Mouse (Mus musculus) spleen, adult 12 weeks (tissue): ENCODE results near the gene Gm10945.

Source experiments
- DNase-seq: peaks from one replicate; pipeline ENCODE4 v3.0.0; 2022; ENCODE audit warnings: low spot score

Gm10945 gene

DNA sequence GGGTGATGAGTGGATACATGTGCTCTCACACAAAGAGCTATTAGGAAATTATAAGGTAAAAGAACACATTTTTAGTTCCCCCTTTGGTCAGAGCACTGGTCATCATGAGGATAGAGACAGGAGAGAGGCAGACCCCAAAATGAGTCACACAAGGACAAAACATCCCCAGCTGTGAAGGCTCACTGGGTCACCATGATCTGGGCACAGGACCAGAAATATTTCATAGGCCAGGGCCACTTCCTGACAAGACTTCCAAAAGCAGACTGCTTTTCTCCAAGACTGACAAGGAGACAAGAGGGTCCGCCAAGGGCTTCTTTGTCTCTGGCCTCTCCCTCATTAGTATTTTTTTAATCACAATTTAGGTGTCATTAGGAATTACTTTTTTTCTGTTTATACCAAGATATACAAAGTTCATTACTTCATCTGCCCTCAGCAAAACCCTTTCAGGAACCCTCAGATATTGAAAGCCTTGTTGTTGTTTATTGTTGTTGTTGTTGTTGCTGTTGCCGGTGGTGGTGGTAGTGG, at the start of gene Gm10945:
Gene Gm10945, minus strand, starts transcription at position 475 of the 525 bp plus-strand sequence.
- DNase-seq = no peak

DNA sequence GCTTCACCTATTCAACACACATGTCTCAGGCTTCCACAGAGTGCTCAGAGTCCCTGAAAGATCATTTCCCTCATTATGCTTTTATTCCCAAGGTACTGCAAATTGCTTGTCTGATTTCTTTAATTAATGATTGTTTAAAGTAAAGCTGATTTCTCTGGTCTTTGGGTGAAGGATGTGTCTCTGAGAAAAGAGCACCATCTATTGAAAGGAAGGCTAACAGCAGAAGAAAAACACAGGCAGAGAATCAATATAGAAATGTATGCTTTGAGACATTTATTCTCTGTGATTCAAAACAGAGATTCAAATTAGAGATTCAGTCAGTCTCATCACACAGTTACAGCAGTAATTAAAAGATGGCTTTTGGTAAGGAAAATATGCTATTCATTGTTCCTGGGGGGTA, 28.7 kb upstream of the Gm10945 start:
- no peak for DNase-seq

- no peak for DNase-seq
Observed at GRCm38 (mm10) chr10:6788517-6789237, 27.1 kb upstream of the Gm10945 start.

DNA sequence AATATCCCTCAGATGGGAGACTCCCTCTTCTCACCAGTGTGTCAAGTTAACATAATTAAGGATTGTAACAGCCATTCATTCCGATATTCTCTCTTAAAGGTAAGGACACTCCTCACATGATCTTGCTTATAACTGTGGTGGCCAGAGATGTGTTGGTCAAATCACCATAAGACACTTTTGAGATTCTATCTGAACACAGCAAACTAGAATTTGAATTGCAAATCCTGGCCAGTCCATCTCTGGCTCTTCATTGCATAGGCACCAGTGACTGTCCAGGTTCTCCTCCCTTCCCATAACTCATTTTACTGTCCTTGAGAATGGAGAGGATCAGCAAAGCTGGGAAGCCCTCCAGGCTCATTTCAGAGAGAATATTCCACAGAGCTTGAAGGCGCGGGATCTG, 3.4 kb downstream of the Gm10945 start, which contains the start of gene Oprm1:
Gene Oprm1, plus strand, starts transcription at position 301 of the 400 bp plus-strand sequence.
- DNase-seq = no peak

DNA sequence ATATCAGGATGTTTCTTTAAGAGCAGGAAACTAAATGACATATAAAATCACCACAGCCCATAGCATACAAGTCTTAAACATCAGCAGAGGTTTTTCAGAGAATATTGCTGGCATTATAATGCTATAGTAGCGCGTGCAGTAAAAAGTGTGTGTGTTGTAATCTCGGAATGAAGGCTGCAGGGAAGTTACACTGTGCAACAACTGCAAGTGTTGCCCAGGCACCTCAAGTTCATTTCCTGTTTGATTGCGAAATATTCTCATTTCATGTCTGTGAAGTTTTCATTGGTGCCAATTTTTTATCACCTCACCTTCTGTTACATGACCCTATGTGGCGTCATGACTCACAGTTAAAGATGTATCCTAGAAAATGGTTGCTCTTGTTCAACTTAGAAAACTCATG, 8.2 kb downstream of the Gm10945 start:
- no peak for DNase-seq

DNA sequence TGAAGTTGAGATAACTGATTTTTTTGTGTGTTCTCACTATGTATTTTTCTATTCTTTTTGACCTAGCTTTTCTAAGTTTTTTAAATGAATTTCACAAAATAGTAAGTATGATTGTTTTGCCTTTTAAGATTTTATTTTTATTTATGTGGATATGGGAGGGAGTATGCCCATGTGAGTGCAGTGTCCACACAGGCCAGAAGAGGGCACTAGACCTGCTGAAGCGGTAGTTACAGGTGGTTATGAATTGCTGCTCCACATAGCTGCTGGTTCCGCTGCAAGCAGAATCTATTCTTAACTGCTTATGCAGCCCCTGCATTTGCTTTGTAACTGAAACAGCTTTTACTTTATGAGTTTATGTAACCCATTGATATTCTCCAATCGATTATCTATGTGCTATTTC, 33.1 kb downstream of the Gm10945 start:
- no peak for DNase-seq

DNA sequence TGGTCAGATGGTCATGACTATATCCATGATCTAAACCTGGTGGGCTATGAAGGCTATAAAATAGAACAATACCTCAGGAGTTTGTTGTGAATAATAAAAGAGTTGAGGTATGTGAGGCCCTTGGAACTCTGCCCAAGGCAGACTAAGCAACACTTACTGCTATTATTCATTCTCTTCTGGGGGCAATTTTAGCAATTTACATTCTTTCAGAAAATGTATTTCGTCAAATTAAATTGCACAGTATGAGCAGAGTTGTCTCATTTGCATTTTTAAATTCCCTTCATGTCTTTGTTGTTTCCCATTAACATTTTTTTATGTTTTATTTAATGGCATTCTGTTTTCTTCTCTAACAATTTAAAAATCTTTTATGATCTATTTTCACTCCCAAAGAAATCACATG, 37.8 kb downstream of the Gm10945 start:
- DNase-seq = no peak

- DNase-seq = no peak
Observed at GRCm38 (mm10) chr10:6717181-6717948, 44.2 kb downstream of the Gm10945 start.

GRCm38 (mm10) chr10:6705226-6705885, 56.2 kb downstream of the Gm10945 start:
- no peak for DNase-seq

GRCm38 (mm10) chr10:6694218-6694850, 67.2 kb downstream of the Gm10945 start:
- DNase-seq = no peak
